Mouse (Mus musculus) left cerebral cortex, adult 2 months (tissue): ENCODE results near the gene Phlpp2. TPM values are rescaled to one million over a fixed set of nuclear protein-coding genes. Genes with fewer than 3 reads are reported as not detected.
A peak's percentile ranks its signal among the peaks of the same experiment; 100 is the strongest.
"Not testable (repeated sequence)": the region's sequence is repeated elsewhere in the genome, so short reads cannot be mapped to it uniquely, and the experiment has no call there.

Experiments
- DNase-seq, 2 experiments: peaks; one replicate each; pipeline ENCODE4 v3.0.0; 2021 to 2022; ENCODE audit warnings: low spot score in 2 of 2, mixed read lengths in 1 of 2; ENCODE audit errors: extremely low spot score in 1 of 2
- H3K27ac ChIP-seq: fragments of 200-600 bp; 2 replicates; pipeline ENCODE4 v1.8.1; 2022
- H3K4me3 ChIP-seq: fragments of 200-600 bp; 2 replicates; pipeline ENCODE4 v1.8.1; 2022
- CTCF ChIP-seq: fragments of 200-600 bp; IDR thresholded peaks from 2 replicates; pipeline ENCODE4 v1.8.1; 2022; ENCODE audit warnings: antibody characterized with exemption, mild to moderate bottlenecking, moderate library complexity
- intact Hi-C: fragments of 180-260 bp; cut with DNase I; formaldehyde crosslinking; loops from one replicate; pipeline ENCODE4 v1.15.1; 2025
- total RNA-seq, 2 experiments: library from RNA; stranded (reverse); gene quantifications; 2 replicates each; pipeline ENCODE4 v1.2.3; 2021

Gene Phlpp2
- total RNA-seq, 2 experiments from 2014 or later, result 35.6 to 36.4 TPM

DNA sequence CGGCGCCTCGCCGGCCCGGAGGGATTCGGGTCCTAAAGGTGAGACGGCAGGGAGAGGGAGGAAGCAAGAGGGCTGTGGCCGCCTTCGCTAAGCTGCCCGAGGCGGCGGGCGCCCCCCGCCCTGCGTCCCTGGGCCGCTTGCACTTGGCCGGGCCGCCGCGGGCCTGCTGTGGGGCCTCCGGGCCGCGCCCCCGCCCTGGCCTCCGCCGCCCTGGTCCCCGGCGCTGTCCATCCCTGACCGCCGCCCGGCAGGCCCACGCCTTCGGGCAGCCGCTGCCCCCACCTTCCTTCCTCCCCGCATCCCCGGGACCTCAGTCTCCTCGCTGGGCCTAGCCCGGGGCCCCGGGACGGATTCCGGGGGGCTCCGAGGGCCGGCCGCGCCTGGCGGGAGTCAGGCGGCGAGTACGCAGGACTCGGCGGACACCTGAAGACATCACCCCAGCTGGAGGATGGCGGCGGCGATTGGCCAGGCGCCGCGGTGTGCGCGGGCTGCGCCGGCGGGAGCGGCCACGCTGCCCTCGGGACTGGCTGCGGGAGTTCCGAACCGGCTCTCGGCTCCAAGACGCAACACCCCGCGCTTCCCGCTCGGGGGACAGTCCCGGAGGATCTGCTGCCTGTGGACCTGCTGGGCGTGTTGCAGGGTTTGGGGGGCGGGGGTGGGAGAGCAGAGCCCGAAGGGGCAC lies 479 bp downstream of the Phlpp2 start:
- peak overlapping the region; percentile 92 for H3K4me3 ChIP-seq
- H3K27ac ChIP-seq, result peak overlapping the region; percentile 93
- peak; percentile 62 to 68 for DNase-seq
- intact Hi-C loops, result loop anchor here (5.0 kb wide), 1 partner anchor 48 kb away; no protein-coding TSS in a partner anchor
- TF ChIP-seq CTCF, result no peak

DNA sequence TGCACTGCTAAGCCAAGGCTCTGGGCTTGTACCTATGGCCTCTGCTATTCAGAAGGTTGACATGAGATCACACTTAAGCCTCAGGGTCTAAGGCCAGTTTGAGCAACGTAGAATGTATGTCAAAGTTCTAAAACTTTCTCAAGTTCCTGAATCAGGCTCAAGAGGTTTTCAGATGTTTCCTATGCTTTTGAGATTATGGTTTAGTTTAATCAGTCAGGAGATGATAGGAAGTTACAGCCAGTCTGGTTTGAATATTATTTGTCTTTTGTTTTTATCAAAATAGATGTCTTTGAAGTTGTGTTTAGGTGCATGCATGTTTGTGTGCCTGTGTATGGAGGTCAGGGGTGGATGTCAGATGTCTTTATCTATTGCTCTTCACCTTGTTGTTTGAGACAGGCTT lies 2.7 kb downstream of the Phlpp2 start:
- H3K27ac ChIP-seq, result no peak overlapping the region
- DNase-seq, result no peak
- TF ChIP-seq CTCF, result no peak
- no peak overlapping the region for H3K4me3 ChIP-seq
- intact Hi-C loops, result no loop called here

DNA sequence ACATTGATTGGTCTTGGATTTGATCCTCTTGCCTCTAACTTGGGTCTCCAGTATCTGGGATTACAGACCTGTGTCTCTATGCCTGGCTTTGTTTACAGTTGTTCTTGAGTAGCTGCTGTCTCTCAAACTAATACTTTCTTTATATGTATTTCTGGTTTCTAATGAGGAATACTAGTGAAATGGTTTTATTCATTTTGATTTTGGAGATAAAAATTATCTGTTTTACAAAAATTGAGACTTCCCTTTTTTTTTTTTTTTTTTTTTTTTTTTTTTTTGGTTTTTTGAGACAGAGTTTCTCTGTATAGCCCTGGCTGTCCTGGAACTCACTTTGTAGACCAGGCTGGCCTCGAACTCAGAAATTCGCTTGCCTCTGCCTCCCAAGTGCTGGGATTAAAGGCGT lies 5.5 kb downstream of the Phlpp2 start:
- intact Hi-C loops, result not testable (repeated sequence)

DNA sequence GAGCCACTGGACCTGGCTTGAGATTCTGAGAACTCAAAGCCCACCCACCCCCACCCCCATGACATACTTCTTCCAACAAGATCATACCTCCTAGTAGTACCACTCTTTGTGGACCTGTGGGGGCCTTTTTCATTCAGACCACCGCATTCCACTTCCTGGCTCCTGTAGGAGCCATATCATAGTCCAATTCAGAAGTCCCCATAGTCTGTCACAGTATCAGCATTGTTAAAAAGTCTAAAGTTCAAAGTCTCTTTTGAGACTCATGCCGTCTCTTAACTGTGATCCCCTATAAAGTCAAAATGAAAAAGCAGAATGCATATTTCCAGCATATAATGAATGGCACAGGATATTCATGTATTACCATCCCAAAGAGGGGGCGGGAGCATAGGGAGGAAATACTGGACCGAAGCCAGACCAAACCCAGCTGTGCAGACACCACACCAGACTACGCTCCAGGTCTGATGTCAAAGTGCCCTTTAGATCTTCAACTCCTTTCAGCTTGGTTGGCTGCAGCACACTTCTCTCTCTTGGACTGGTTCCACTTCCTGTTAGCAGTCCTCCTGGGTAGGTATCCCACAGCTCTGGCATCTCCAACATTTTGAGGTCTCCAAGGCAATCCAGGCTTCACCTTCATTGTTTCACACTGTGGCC lies 11.8 kb downstream of the Phlpp2 start:
- H3K27ac ChIP-seq, result no peak overlapping the region
- no peak for TF ChIP-seq CTCF
- intact Hi-C loops, result no loop called here
- no peak overlapping the region for H3K4me3 ChIP-seq
- DNase-seq, result no peak

More for the DNA sequence above, 5.5 kb downstream of the Phlpp2 start:
- DNase-seq, H3K4me3 ChIP-seq, H3K27ac ChIP-seq: not testable (repeated sequence)

DNA sequence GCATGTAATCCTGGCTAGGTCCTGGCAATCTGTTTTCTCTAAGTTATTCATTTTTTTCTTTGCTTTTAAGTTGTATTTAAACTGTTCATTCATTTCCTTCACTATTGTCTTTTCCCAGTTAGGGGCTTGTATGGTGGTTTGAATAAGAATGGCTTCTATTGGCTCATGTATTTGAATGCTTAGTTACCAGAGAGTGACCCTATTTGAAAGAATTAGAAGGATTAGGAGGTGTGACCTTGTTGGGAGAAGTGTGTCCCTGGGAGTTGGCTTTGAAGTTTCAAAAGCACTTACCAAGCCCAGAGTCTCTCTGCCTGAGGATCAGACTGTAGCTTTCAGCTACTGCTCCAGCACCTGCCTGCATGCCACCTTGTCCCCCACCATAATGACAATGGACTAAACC lies 17.0 kb downstream of the Phlpp2 start:
- no peak for DNase-seq
- intact Hi-C loops, result no loop called here
- no peak for TF ChIP-seq CTCF

DNA sequence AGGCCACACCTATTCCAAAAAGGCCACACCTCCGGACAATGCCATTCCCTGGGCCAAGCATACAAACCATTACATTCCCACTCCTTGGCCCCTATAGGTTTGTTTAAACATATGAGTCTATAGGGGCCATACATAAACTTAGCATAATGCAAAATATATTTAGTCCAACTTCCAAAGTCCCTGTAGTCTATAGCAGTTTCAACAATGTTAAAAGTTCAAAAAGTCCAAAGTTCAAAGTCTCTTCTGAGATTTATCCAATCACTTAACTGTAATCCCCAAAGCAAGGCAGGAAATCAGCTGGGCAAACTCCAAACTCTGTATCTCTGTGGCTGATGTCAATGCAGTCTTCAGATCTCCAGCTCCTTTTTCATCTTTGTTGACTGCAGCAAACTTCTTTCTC lies 20.9 kb downstream of the Phlpp2 start:
- intact Hi-C loops, result no loop called here
- no peak for TF ChIP-seq CTCF
- Histone ChIP-seq H3K4me3 (no peak overlapping the region), H3K27ac (no peak overlapping the region)
- DNase-seq, result no peak

More for the DNA sequence above, 17.0 kb downstream of the Phlpp2 start:
- no peak overlapping the region for H3K4me3 ChIP-seq
- no peak overlapping the region for H3K27ac ChIP-seq

DNA sequence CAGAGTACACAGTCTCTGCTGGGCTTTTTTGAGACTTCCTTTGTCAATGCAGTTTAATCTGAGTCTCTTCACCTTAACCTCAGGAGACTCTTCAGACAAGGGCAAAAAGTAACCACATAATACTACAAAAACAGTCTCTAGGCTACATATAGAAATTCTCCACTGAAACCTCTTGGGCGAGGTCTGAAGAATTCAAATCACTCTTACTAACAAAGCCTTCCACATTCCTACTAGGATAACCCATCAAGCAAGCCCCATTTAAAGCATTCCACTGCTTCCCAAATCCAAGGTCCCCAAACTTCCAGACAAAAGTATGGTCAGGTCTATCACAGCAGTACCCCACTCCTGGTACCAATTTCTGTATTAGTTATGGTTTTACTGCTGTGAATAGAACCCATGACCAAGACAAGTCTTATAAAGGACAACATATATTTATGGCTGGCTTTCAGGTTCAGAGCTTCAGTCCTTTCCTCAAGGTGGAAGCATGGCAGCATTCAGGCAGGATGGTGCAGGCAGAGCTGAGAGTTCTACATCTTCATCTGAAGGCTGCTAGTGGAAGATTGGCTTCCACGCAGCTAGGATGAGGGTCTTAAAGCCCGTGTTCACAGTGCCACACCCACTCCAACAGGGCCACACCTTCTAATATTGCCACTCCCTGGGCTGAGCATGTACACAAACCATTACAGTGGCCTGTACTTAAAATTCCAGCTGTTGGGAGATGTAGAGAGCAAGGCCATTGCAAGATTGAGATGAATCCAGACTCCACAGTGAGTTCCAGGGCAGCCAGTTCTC lies 22.6 kb downstream of the Phlpp2 start:
- DNase-seq, result no peak
- no peak for TF ChIP-seq CTCF
- Histone ChIP-seq H3K4me3 (no peak overlapping the region), H3K27ac (no peak overlapping the region)
- intact Hi-C loops, result no loop called here

DNA sequence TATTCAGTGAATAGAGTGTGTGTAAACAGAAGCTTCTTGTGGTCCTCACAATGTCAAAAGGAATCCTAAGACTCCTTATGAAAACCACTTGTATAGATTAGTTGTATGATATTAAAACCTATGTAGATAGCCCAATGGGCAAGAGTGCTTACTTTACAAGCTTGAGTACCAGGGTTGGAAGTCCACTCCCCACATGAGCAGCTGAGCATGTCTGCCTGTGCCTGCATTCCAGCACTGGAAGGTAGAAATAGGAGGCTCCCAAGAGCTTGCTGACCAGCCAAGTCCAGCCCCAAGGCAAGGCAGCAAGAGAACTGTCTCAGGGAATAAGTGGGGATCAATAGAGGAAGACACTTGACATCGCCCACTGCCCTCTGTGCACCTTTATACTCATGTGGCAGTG lies 26.3 kb downstream of the Phlpp2 start:
- TF ChIP-seq CTCF, result no peak
- H3K27ac ChIP-seq, result no peak overlapping the region
- no peak for DNase-seq
- intact Hi-C loops, result no loop called here
- no peak overlapping the region for H3K4me3 ChIP-seq

DNA sequence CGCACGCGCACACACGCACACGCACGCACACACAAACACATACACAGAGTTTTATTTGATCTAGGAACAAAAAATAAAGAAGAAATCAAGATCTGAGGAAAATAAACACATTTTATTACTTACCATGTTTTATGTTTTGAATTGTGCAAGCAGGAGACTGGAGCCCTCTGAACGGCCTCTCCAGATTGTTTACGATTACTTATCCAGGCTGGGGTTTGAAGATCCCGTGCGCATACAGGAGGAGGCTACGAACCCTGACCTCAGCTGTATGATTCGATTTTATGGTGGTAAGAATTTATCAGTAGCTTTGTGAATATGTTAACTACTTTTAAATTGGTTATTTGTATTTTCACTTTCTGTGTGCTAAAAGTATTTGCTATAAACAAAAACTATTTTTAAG lies 27.0 kb downstream of the Phlpp2 start:
- DNase-seq, result no peak
- H3K27ac ChIP-seq, result no peak overlapping the region
- intact Hi-C loops, result no loop called here
- no peak for TF ChIP-seq CTCF
- H3K4me3 ChIP-seq, result no peak overlapping the region

DNA sequence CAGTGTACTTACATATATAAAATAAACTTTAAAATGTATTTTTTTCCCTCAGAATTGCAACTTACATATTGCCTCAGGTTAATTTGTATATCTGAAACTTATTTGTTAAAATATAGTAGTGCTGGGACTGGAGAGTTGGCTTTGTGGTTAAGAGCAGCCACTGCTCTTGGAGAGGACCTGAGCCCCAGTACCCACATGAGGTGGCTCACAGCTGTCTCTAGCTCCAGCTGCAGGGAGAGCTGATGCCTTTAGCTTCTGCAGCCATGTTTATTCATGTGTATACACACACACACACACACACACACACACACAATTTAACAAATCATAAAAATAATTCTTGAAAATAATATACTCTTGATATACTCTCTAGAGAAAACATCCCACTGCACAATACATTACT lies 34.0 kb downstream of the Phlpp2 start:
- intact Hi-C loops, result no loop called here

DNA sequence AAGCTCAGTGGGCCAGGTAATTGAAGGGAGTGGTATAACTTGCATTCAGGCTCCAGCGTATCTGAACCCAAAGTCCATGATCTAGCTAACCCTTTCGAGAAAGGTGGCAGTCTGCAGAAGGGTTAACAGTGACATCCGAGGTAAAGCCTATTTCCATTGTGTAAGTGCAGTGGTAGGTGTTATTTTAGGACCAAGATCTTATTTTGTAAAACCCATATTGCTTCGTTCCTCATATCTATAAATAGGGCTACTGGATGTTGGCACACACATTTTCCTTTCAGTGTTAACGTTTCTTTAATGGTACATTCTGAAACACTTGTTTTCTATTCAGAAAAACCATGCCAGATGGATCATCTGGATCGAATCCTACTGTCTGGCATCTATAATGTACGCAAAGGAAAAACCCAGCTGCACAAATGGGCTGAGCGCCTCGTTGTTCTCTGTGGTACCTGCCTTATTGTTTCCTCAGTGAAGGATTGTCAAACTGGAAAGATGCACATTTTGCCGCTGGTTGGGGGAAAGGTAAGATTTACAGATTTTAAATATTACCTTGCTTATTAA lies 35.6 kb downstream of the Phlpp2 start:
- no peak for TF ChIP-seq CTCF
- intact Hi-C loops, result no loop called here
- H3K27ac ChIP-seq, result peak overlapping the region; percentile 12; the same call in 1 of the 2 replicates
- DNase-seq, result peak in 1 of 2 experiments; percentile 18
- H3K4me3 ChIP-seq, result no peak overlapping the region

More for the DNA sequence above, 34.0 kb downstream of the Phlpp2 start:
- TF ChIP-seq CTCF, result no peak; the same call in 1 of the 2 replicates
- DNase-seq, result no peak
- H3K4me3 ChIP-seq, result no peak overlapping the region
- H3K27ac ChIP-seq, result no peak overlapping the region
